In genomic region chr9:67147656-67148055, GRCm38 (mm10) we compare ENCODE assay signal across 20 mouse cellular contexts.
A peak's percentile ranks its signal among the peaks of the same experiment; 100 is the strongest.
DNase-seq lines count a peak whose midpoint lies in the region; TF ChIP-seq lines count a peak whose summit lies in the region.
"Had no signal": no experiment of that assay in that cellular context is flagged by ENCODE, and none has a peak within 500 bp of the region (broad histone marks: within the 10 kb centered on the region; RNA-seq: fewer than 3 reads in every experiment).

No protein-coding gene starts in this region.

- H3K36me3 ChIP-seq in kidney, adult 2 months (ENCODE audit: control insufficient read depth, insufficient read depth, low read length) = no peaks in the 10 kb centered on the region
- H3K36me3 ChIP-seq: embryonic facial prominence, embryonic 12.5 days; forebrain, embryonic 15.5 days; G1E; heart, embryonic 12.5 days had no signal

- no peaks in the 10 kb centered on the region for H3K4me1 ChIP-seq in kidney, adult 2 months (ENCODE audit: control insufficient read depth, insufficient read depth, low read length)
- H3K4me1 ChIP-seq: embryonic facial prominence, embryonic 12.5 days; forebrain, embryonic 15.5 days had no signal

- H3K27me3 ChIP-seq in kidney, adult 2 months (replicated peaks; ENCODE audit: control insufficient read depth, insufficient read depth, low read length) = no peaks in the 10 kb centered on the region; the same call in 1 of the 2 replicates
- H3K27me3 ChIP-seq: embryonic facial prominence, embryonic 12.5 days; forebrain, embryonic 15.5 days; heart, embryonic 12.5 days had no signal

- no peak overlapping the region for H3K27ac ChIP-seq in kidney, adult 2 months (ENCODE audit: insufficient read depth, low read depth, low read length)
- H3K27ac ChIP-seq: embryonic facial prominence, embryonic 12.5 days; forebrain, embryonic 15.5 days had no signal

- peak; percentile 30 for DNase-seq in embryo, embryonic 10.5 days (ENCODE audit: low spot score)
- no peak for DNase-seq in embryo, embryonic 9.5 days (ENCODE audit: extremely low spot score)
- DNase-seq in kidney, adult 2 months = peak; percentile 19
- DNase-seq in kidney, adult 8-10 months = no peak
- peak; percentile 14 for DNase-seq in kidney, postnatal 14 days
- DNase-seq in kidney, adult 9 months = no peak
- peak; percentile 22 for DNase-seq in lung, postnatal 10 days
- no peak for DNase-seq in lung, postnatal 4 days
- DNase-seq: adrenal gland, adult 8-10 months; adrenal gland, postnatal 36 days; B cell, adult 2 months; cerebellum, adult 2 months; cerebellum, postnatal 10 days; embryo, embryonic 11 days; gastrocnemius, postnatal 36 days; heart, adult 18-20 months had no signal

- no peak for TF ChIP-seq CTCF in kidney, adult 2 months (conservative IDR thresholded peaks at IDR 0.05; ENCODE audit: insufficient read depth, insufficient read length, low read depth, low read length)

- no peak overlapping the region for H3K4me3 ChIP-seq in kidney, adult 2 months (ENCODE audit: insufficient read depth, low read depth, low read length)
- H3K4me3 ChIP-seq: embryonic facial prominence, embryonic 12.5 days; forebrain, embryonic 15.5 days; heart, embryonic 12.5 days had no signal

- WGBS in kidney, adult 2 months = 60% methylated on average over 7 of the region's 7 CpGs

- TF ChIP-seq POLR2A in kidney, adult 2 months (IDR thresholded peaks at IDR 0.05; ENCODE audit: low read depth, low read length) = no peak

Comparison
In these comparisons a context has a peak if more than half of its experiments do, and no peak if none do; other contexts are left out.
1. DNase-seq: peak in embryo, embryonic 10.5 days (single experiment), kidney, adult 2 months (single experiment), kidney, postnatal 14 days (single experiment) and lung, postnatal 10 days (single experiment); none in embryo, embryonic 9.5 days (single experiment), kidney, adult 8-10 months (0 of 2), kidney, adult 9 months (single experiment) and lung, postnatal 4 days (0 of 2).